Mouse (Mus musculus): ENCODE data around the gene Bbof1.

The Bbof1 gene

DNA sequence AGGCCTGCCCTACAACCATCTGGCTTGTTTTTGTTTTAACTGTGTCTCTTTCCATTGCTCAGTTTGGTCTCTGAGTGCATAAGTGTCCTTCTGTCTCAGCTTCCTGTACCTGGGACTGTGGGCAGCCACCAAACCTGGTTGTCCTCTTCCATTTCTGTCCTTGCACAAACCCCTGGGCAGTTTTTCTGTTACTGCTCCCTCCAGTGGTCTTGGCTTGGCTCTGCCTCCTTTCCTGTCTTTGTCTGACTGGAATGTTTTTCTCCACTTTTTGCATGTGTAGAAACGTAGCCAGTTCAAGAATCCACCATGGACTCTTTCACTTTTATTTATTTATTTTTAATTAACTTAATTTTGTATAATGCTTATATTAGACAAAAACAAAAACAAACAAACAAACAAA, 51.0 kb downstream of the Bbof1 start:
- Histone ChIP-seq H3K4me1 (replicated peaks; ENCODE audit: low read depth, low read length) (0 out of 2 replicates have a peak, but pooled peaks cover 5% of the 10 kb centered on the region), H3K27me3 (ENCODE audit: insufficient read depth, low read length) (no peaks in the 10 kb centered on the region), H3K9me3 (ENCODE audit: low read length) (no peaks in the 10 kb centered on the region), H3K36me3 (ENCODE audit: insufficient read depth, low read length) (peaks cover 90% of the 10 kb centered on the region), H3K4me3 (replicated peaks; ENCODE audit: low read length) (no peak overlapping the region)
- TF ChIP-seq CTCF (conservative IDR thresholded peaks at IDR 0.05; ENCODE audit: low read length) (peak; percentile 15; the same call in 1 of the 2 replicates), POU5F1 (IDR thresholded peaks at IDR 0.05; ENCODE audit: borderline replicate concordance, low read length) (no peak), NANOG (IDR thresholded peaks at IDR 0.05; ENCODE audit: borderline replicate concordance, low read length) (no peak)

- H3K4me3 ChIP-seq (replicated peaks; ENCODE audit: low read length), result no peak overlapping the region
- 0 out of 2 replicates have a peak, but pooled peaks cover 5% of the 10 kb centered on the region for H3K4me1 ChIP-seq (replicated peaks; ENCODE audit: low read depth, low read length)
- H3K9me3 ChIP-seq (ENCODE audit: low read length), result no peaks in the 10 kb centered on the region
- H3K27me3 ChIP-seq (ENCODE audit: insufficient read depth, low read length), result no peaks in the 10 kb centered on the region
- H3K36me3 ChIP-seq (ENCODE audit: insufficient read depth, low read length), result peaks cover 93% of the 10 kb centered on the region
- TF ChIP-seq POU5F1 (IDR thresholded peaks at IDR 0.05; ENCODE audit: borderline replicate concordance, low read length) (no peak), CTCF (conservative IDR thresholded peaks at IDR 0.05; ENCODE audit: low read length) (no peak), NANOG (IDR thresholded peaks at IDR 0.05; ENCODE audit: borderline replicate concordance, low read length) (no peak)
These were observed 52.5 kb downstream of the Bbof1 start for GRCm38 (mm10) chr12:84461416-84461815.

- no peaks in the 10 kb centered on the region for H3K27me3 ChIP-seq (ENCODE audit: insufficient read depth, low read length)
- no peak overlapping the region for H3K4me3 ChIP-seq (replicated peaks; ENCODE audit: low read length)
- peaks cover 93% of the 10 kb centered on the region for H3K36me3 ChIP-seq (ENCODE audit: insufficient read depth, low read length)
- H3K4me1 ChIP-seq (replicated peaks; ENCODE audit: low read depth, low read length), result 0 out of 2 replicates have a peak, but pooled peaks cover 5% of the 10 kb centered on the region
- H3K9me3 ChIP-seq (ENCODE audit: low read length), result no peaks in the 10 kb centered on the region
- TF ChIP-seq NANOG (IDR thresholded peaks at IDR 0.05; ENCODE audit: borderline replicate concordance, low read length) (no peak), POU5F1 (IDR thresholded peaks at IDR 0.05; ENCODE audit: borderline replicate concordance, low read length) (no peak)
These were observed 54.0 kb downstream of the Bbof1 start for GRCm38 (mm10) chr12:84462856-84463255.

DNA sequence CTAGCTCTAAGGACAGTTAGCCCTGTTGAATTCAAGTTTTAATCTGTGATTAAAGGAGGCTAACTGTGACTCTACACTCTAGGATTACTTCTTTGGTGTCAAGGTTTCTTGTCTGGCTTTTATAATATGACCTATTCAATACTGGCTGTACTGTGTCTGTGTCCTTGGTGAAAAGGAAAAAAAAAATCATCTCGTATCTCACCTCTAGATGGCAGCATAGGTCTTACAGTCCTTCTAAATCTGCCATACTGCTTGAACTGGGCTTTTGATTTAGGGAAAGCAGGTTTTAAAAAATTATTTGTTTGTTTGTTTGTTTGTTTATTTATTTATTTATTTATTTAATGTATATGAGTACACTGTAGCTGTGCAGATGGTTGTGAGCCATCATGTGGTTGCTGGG, 59.8 kb downstream of the Bbof1 start:
- no peaks in the 10 kb centered on the region for H3K9me3 ChIP-seq (ENCODE audit: low read length)
- H3K4me3 ChIP-seq (replicated peaks; ENCODE audit: low read length), result no peak overlapping the region
- TF ChIP-seq NANOG (IDR thresholded peaks at IDR 0.05; ENCODE audit: borderline replicate concordance, low read length) (no peak), CTCF (conservative IDR thresholded peaks at IDR 0.05; ENCODE audit: low read length) (no peak; the same call in none of the 2 replicates), POU5F1 (IDR thresholded peaks at IDR 0.05; ENCODE audit: borderline replicate concordance, low read length) (no peak)
- peaks cover 81% of the 10 kb centered on the region for H3K36me3 ChIP-seq (ENCODE audit: insufficient read depth, low read length)
- no peaks in the 10 kb centered on the region for H3K27me3 ChIP-seq (ENCODE audit: insufficient read depth, low read length)
- H3K4me1 ChIP-seq (replicated peaks; ENCODE audit: low read depth, low read length), result 0 out of 2 replicates have a peak, but pooled peaks cover 4% of the 10 kb centered on the region

DNA sequence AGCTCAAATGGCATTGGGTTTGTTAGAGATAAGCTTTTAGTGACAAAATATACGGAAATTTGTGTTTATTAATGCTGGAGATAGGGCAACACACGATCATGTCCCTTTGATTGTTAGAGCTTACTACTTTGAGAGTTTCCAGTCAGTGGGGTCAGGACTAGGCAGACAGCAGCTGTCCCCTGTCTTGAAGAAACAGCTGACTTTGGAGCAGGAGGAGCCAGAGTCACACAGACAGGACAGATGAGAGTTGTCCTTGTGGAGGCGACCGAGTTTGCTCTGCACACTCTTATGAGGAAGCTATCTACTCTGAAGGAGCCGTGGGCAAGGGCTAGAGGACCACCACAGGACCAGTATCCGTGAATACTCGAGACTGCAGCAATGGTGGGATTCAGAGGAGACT, 70.1 kb downstream of the Bbof1 start:
- Histone ChIP-seq H3K4me1 (replicated peaks; ENCODE audit: low read depth, low read length) (peaks cover 45% of the 10 kb centered on the region), H3K4me3 (replicated peaks; ENCODE audit: low read length) (no peak overlapping the region), H3K9me3 (ENCODE audit: low read length) (no peaks in the 10 kb centered on the region), H3K27me3 (ENCODE audit: insufficient read depth, low read length) (no peaks in the 10 kb centered on the region), H3K36me3 (ENCODE audit: insufficient read depth, low read length) (peaks cover 69% of the 10 kb centered on the region)
- TF ChIP-seq POU5F1 (IDR thresholded peaks at IDR 0.05; ENCODE audit: borderline replicate concordance, low read length) (no peak), CTCF (conservative IDR thresholded peaks at IDR 0.05; ENCODE audit: low read length) (no peak), NANOG (IDR thresholded peaks at IDR 0.05; ENCODE audit: borderline replicate concordance, low read length) (no peak)

- TF ChIP-seq NANOG (IDR thresholded peaks at IDR 0.05; ENCODE audit: borderline replicate concordance, low read length) (no peak), POU5F1 (IDR thresholded peaks at IDR 0.05; ENCODE audit: borderline replicate concordance, low read length) (no peak), CTCF (conservative IDR thresholded peaks at IDR 0.05; ENCODE audit: low read length) (no peak)
- H3K27me3 ChIP-seq (ENCODE audit: insufficient read depth, low read length), result no peaks in the 10 kb centered on the region
- no peak overlapping the region for H3K4me3 ChIP-seq (replicated peaks; ENCODE audit: low read length)
- no peaks in the 10 kb centered on the region for H3K9me3 ChIP-seq (ENCODE audit: low read length)
- H3K36me3 ChIP-seq (ENCODE audit: insufficient read depth, low read length), result peaks cover 62% of the 10 kb centered on the region
- H3K4me1 ChIP-seq (replicated peaks; ENCODE audit: low read depth, low read length), result peaks cover 52% of the 10 kb centered on the region
These were observed 72.4 kb downstream of the Bbof1 start for GRCm38 (mm10) chr12:84481251-84481650.

DNA sequence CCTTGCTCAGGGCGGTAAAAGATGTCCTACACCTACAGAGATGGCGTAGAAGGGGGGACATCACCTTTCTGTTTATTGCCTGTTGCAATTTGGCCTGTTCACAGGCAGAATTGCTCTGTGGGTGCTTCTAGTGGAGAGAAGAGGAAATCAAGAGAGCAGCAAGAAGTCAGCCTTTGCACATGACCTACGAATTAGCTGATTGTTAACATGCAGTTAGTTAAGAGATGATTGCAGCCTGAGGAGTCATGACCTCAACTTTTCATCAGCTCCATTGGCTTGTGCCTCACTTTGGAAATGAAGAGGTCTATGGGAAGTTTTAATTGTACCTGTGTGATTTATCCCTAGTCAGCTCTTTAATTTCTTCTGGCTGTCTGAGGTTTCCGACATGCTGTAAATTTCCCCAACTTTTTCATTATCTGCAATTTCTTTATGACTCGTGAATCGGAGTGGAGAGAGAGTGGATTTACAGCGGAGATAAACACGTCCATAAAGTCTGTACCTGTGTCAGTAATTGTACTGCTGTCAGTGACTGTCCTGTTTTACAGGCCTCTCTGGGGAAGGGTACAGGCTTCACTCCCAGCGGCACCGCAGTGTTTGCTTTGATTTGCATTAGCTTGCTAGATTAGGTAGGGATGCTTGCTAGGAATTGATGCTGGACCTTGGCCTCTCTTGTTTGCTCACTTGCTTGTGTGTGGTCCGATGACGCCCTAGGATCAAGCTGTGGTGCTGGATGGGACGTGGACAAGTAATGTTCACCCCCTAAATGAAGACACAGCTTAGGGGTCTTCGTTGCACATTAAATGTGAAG, 74.1 kb downstream of the Bbof1 start:
- H3K4me1 ChIP-seq (replicated peaks; ENCODE audit: low read depth, low read length), result peaks cover 61% of the 10 kb centered on the region
- peaks cover 59% of the 10 kb centered on the region for H3K36me3 ChIP-seq (ENCODE audit: insufficient read depth, low read length)
- no peaks in the 10 kb centered on the region for H3K27me3 ChIP-seq (ENCODE audit: insufficient read depth, low read length)
- H3K4me3 ChIP-seq (replicated peaks; ENCODE audit: low read length), result no peak overlapping the region
- H3K9me3 ChIP-seq (ENCODE audit: low read length), result no peaks in the 10 kb centered on the region
- TF ChIP-seq POU5F1 (IDR thresholded peaks at IDR 0.05; ENCODE audit: borderline replicate concordance, low read length) (no peak), NANOG (IDR thresholded peaks at IDR 0.05; ENCODE audit: borderline replicate concordance, low read length) (no peak), CTCF (conservative IDR thresholded peaks at IDR 0.05; ENCODE audit: low read length) (no peak)

- no peak for TF ChIP-seq POU5F1 (IDR thresholded peaks at IDR 0.05; ENCODE audit: borderline replicate concordance, low read length)
- TF ChIP-seq CTCF (conservative IDR thresholded peaks at IDR 0.05; ENCODE audit: low read length), result no peak
- TF ChIP-seq NANOG (IDR thresholded peaks at IDR 0.05; ENCODE audit: borderline replicate concordance, low read length), result no peak
- Histone ChIP-seq H3K36me3 (ENCODE audit: insufficient read depth, low read length) (peaks cover 54% of the 10 kb centered on the region), H3K9me3 (ENCODE audit: low read length) (no peaks in the 10 kb centered on the region), H3K27me3 (ENCODE audit: insufficient read depth, low read length) (no peaks in the 10 kb centered on the region), H3K4me3 (replicated peaks; ENCODE audit: low read length) (no peak overlapping the region), H3K4me1 (replicated peaks; ENCODE audit: low read depth, low read length) (peaks cover 46% of the 10 kb centered on the region)
These were observed 78.6 kb downstream of the Bbof1 start for GRCm38 (mm10) chr12:84487324-84488056.
